Mouse (Mus musculus): Measurements from ENCODE around the gene Dvl1. TPM values are rescaled to one million over a fixed set of nuclear protein-coding genes. Genes with fewer than 3 reads are reported as not detected.

Dvl1 gene
- total RNA-seq (2012; rRNA removed) (52.1 and 55.1 TPM in 2 replicates), total RNA-seq (2014; rRNA removed) (25.8 and 28.5 TPM in 2 replicates), polyA plus RNA-seq (2012; ENCODE audit: insufficient read length, low read depth) (21.4 and 23.9 TPM in 2 replicates)

- dilution Hi-C loops (cut with MboI; ENCODE audit: extremely low pct_ligation_motif_present, extremely low pct_unique_long_range_greater_than_20kb, low sequenced_read_pairs) (no loop called here), in situ Hi-C loops (cut with MboI; ENCODE audit: low pct_ligation_motif_present, low pct_unique_long_range_greater_than_20kb, low sequenced_read_pairs) (no loop called here)
- Histone ChIP-seq H3K4me2 (ENCODE audit: insufficient read depth, low read depth, poor library complexity, severe bottlenecking) (peak within 1 kb of the TSS; percentile 90), H3K9ac (ENCODE audit: insufficient read depth, low read depth) (peak within 1 kb of the TSS; percentile 89), H3K79me2 (replicated peaks; ENCODE audit: control insufficient read depth, extremely low read depth, insufficient read depth, poor library complexity, severe bottlenecking) (peaks cover 19% of the 10 kb centered on the region), H3K4me1 (ENCODE audit: control insufficient read depth in 1 of 2, insufficient read depth in 2 of 2) (peaks cover 17 to 43% of the 10 kb centered on the region in 2 experiments), H3K27ac (ENCODE audit: insufficient read depth, low read depth) (peak within 1 kb of the TSS; percentile 30; the same call in 1 of the 2 replicates), H3K4me3 (replicated peaks in 1 of 3; ENCODE audit: low read depth in 2 of 3, low read length in 2 of 3, poor library complexity in 1 of 3) (peak within 1 kb of the TSS; percentile 85 to 96 (median 89)), H3K9me3 (replicated peaks; ENCODE audit: low read length) (no peaks in the 10 kb centered on the region), H3K36me3 (replicated peaks in 1 of 2; ENCODE audit: control insufficient read depth in 1 of 2, insufficient read depth in 1 of 2, low read length in 1 of 2) (peaks cover 9 to 31% of the 10 kb centered on the region in 2 experiments), H3K27me3 (replicated peaks) (no peaks in the 10 kb centered on the region)
- DNase-seq (ENCODE audit: extremely low read depth), result peak; percentile 72
- peak; percentile 92 for TF ChIP-seq NRF1 (IDR thresholded peaks at IDR 0.05; ENCODE audit: low read depth, low read length)
- TF ChIP-seq IRF4 (IDR thresholded peaks at IDR 0.05; ENCODE audit: low read depth, low read length), result 0 out of 2 replicates have a peak, but pooled peaks have one; percentile 28
- TF ChIP-seq ELF1 (IDR thresholded peaks at IDR 0.05; ENCODE audit: low read depth, low read length), result peak; percentile 46; the same call in 1 of the 2 replicates
- TF ChIP-seq HCFC1 (IDR thresholded peaks at IDR 0.05; ENCODE audit: low read depth, low read length), result peak; percentile 46
- TF ChIP-seq ZC3H11A (IDR thresholded peaks at IDR 0.05; ENCODE audit: low read depth, low read length), result no peak
- no peak for TF ChIP-seq ETS1 (conservative IDR thresholded peaks at IDR 0.05; ENCODE audit: low read depth, low read length)
- no peak for TF ChIP-seq GABPA (IDR thresholded peaks at IDR 0.05; ENCODE audit: insufficient replicate concordance, low read depth, low read length)
- no peak for TF ChIP-seq MXI1 (IDR thresholded peaks at IDR 0.05; ENCODE audit: low read depth, low read length)
- TF ChIP-seq USF2 (conservative IDR thresholded peaks at IDR 0.05; ENCODE audit: low read depth, low read length), result no peak
- TF ChIP-seq ZMIZ1 (IDR thresholded peaks at IDR 0.05; ENCODE audit: low read depth, low read length), result peak; percentile 68; the same call in 1 of the 2 replicates
- TF ChIP-seq SMC3 (IDR thresholded peaks at IDR 0.05; ENCODE audit: low read depth, low read length), result peak; percentile 35; the same call in 1 of the 2 replicates
- no peak for TF ChIP-seq CHD2 (IDR thresholded peaks at IDR 0.05; ENCODE audit: low read length)
- peak; percentile 63; the same call in 1 of the 2 replicates for TF ChIP-seq TCF12 (IDR thresholded peaks at IDR 0.05; ENCODE audit: low read depth, low read length)
- peak; percentile 54; the same call in 1 of the 2 replicates for TF ChIP-seq KAT2A (IDR thresholded peaks at IDR 0.05; ENCODE audit: insufficient replicate concordance, low read length)
- 0 out of 2 replicates have a peak, but pooled peaks have one; percentile 40 for TF ChIP-seq POLR2AphosphoS2 (IDR thresholded peaks at IDR 0.05; ENCODE audit: low read depth, low read length)
- 0 out of 2 replicates have a peak, but pooled peaks have one; percentile 17 for TF ChIP-seq JUN (IDR thresholded peaks at IDR 0.05; ENCODE audit: insufficient read depth, low read depth, low read length)
- TF ChIP-seq MAX (IDR thresholded peaks at IDR 0.05; ENCODE audit: low read length), result 0 out of 2 replicates have a peak, but pooled peaks have one; percentile 17
- peak in 1 of 2 experiments; percentile 74; a peak in 2 of 4 replicates for TF ChIP-seq CTCF (conservative IDR thresholded peaks at IDR 0.05 in 1 of 2, IDR thresholded peaks at IDR 0.05 in 1 of 2; ENCODE audit: low read depth in 2 of 2, low read length in 2 of 2)
- TF ChIP-seq MAFK (IDR thresholded peaks at IDR 0.05; ENCODE audit: insufficient replicate concordance, low read length), result no peak
- 0 out of 2 replicates have a peak, but pooled peaks have one; percentile 25 for TF ChIP-seq BHLHE40 (IDR thresholded peaks at IDR 0.05; ENCODE audit: low read depth, low read length)
- peak; percentile 59; the same call in 1 of the 2 replicates for TF ChIP-seq NELFE (IDR thresholded peaks at IDR 0.05; ENCODE audit: low read depth, low read length)
- no peak for TF ChIP-seq USF1 (IDR thresholded peaks at IDR 0.05; ENCODE audit: low read depth, low read length)
- no peak for TF ChIP-seq EP300 (IDR thresholded peaks at IDR 0.05; ENCODE audit: low read length)
- TF ChIP-seq ZNF384 (IDR thresholded peaks at IDR 0.05; ENCODE audit: low read depth, low read length), result no peak
- no peak for TF ChIP-seq JUND (conservative IDR thresholded peaks at IDR 0.05; ENCODE audit: low read depth, low read length)
- no peak for TF ChIP-seq RCOR1 (conservative IDR thresholded peaks at IDR 0.05; ENCODE audit: low read depth, low read length)
- TF ChIP-seq RAD21 (IDR thresholded peaks at IDR 0.05; ENCODE audit: low read depth, low read length), result no peak; the same call in 1 of the 2 replicates
- no peak for TF ChIP-seq MYC (IDR thresholded peaks at IDR 0.05; ENCODE audit: low read depth, low read length)
- no peak for TF ChIP-seq E2F4 (IDR thresholded peaks at IDR 0.05; ENCODE audit: insufficient replicate concordance, low read depth, low read length)
- TF ChIP-seq POLR2A (IDR thresholded peaks at IDR 0.05; ENCODE audit: low read depth, low read length), result peak; percentile 78; the same call in 1 of the 2 replicates
- no peak for TF ChIP-seq ZKSCAN1 (IDR thresholded peaks at IDR 0.05; ENCODE audit: borderline replicate concordance, low read depth, low read length)
- peak; percentile 55; the same call in 1 of the 2 replicates for TF ChIP-seq SIN3A (IDR thresholded peaks at IDR 0.05; ENCODE audit: low read length)
- no peak for TF ChIP-seq CHD1 (IDR thresholded peaks at IDR 0.05; ENCODE audit: low read depth, low read length)
- TF ChIP-seq MAZ (IDR thresholded peaks at IDR 0.05; ENCODE audit: low read depth, low read length), result peak; percentile 81; the same call in 1 of the 2 replicates
- peak; percentile 54; the same call in 1 of the 2 replicates for TF ChIP-seq MEF2A (IDR thresholded peaks at IDR 0.05; ENCODE audit: borderline replicate concordance, low read depth, low read length)
- TF ChIP-seq TBP (conservative IDR thresholded peaks at IDR 0.05; ENCODE audit: low read depth, low read length), result no peak
- no peak for TF ChIP-seq PAX5 (IDR thresholded peaks at IDR 0.05; ENCODE audit: low read length)
These were observed at the start of gene Dvl1 for GRCm38 (mm10) chr4:155846871-155847578. Dvl1 (plus strand) TSS chr4:155847402.

Measured in CH12.LX (cell line).